18 mouse cellular contexts compared by ENCODE assay signal in genomic region chr2:9970579-9970978, GRCm38 (mm10).
A peak's percentile ranks its signal among the peaks of the same experiment; 100 is the strongest.
DNase-seq lines count a peak whose midpoint lies in the region; ATAC-seq and TF ChIP-seq lines count a peak whose summit lies in the region.
"Had no signal": no experiment of that assay in that cellular context is flagged by ENCODE, and none has a peak within 500 bp of the region (broad histone marks: within the 10 kb centered on the region; RNA-seq: fewer than 3 reads in every experiment).

No protein-coding gene starts in this region.

- DNase-seq in cerebellum, adult 9-10 months, result peak; percentile 26
- DNase-seq in cerebellum, postnatal 4 days (ENCODE audit: low spot score in 2 of 2), result no peak
- DNase-seq in lung, postnatal 0 days (ENCODE audit: low spot score), result peak; percentile 40
- no peak for DNase-seq in lung, postnatal 10 days
- DNase-seq in heart, postnatal 10 days, result peak; percentile 72 to 76
- no peak for DNase-seq in MN1 (ENCODE audit: low spot score)
- DNase-seq in embryo, embryonic 9.5 days (ENCODE audit: extremely low spot score), result no peak
- no peak for DNase-seq in thymus, adult 18-20 months
- DNase-seq: adrenal gland, postnatal 10 days; thymus, postnatal 4 days had no signal

- H3K9ac ChIP-seq in lung, postnatal 0 days (replicated peaks; ENCODE audit: low read depth), result no peak overlapping the region
- H3K9ac ChIP-seq: embryonic facial prominence, embryonic 13.5 days; liver, embryonic 12.5 days; midbrain, embryonic 13.5 days had no signal

- no peaks in the 10 kb centered on the region for H3K36me3 ChIP-seq in lung, postnatal 0 days (ENCODE audit: insufficient read depth, low read length)
- H3K36me3 ChIP-seq: embryonic facial prominence, embryonic 13.5 days; liver, embryonic 12.5 days; midbrain, embryonic 13.5 days had no signal

- intact Hi-C loops in heart, postnatal 10 days (cut with DNase I), result no loop called here

- no peaks in the 10 kb centered on the region for H3K27me3 ChIP-seq in lung, postnatal 0 days (replicated peaks; ENCODE audit: insufficient read depth, low read length)
- H3K27me3 ChIP-seq: CH12.LX; embryonic facial prominence, embryonic 13.5 days; liver, embryonic 12.5 days; midbrain, embryonic 13.5 days had no signal

- TF ChIP-seq EP300 in lung, postnatal 0 days (IDR thresholded peaks at IDR 0.05), result no peak; the same call in 1 of the 2 replicates

- no peak overlapping the region for H3K4me3 ChIP-seq in lung, postnatal 0 days (ENCODE audit: low read depth, low read length)
- H3K4me3 ChIP-seq: embryonic facial prominence, embryonic 13.5 days; left cerebral cortex, adult 2 months; liver, embryonic 12.5 days; midbrain, embryonic 13.5 days had no signal

- peak; percentile 66 for ATAC-seq in lung, postnatal 0 days
- ATAC-seq: forebrain, embryonic 16.5 days; hindbrain, embryonic 16.5 days; intestine, postnatal 0 days; liver, embryonic 12.5 days; midbrain, embryonic 13.5 days had no signal

- no peak overlapping the region for H3K4me2 ChIP-seq in lung, postnatal 0 days (replicated peaks; ENCODE audit: low read depth, low read length)
- H3K4me2 ChIP-seq: embryonic facial prominence, embryonic 13.5 days; liver, embryonic 12.5 days; midbrain, embryonic 13.5 days had no signal

- no peak for TF ChIP-seq CTCF in lung, postnatal 0 days (IDR thresholded peaks at IDR 0.05)

- no peaks in the 10 kb centered on the region for H3K9me3 ChIP-seq in lung, postnatal 0 days (ENCODE audit: low read length)
- H3K9me3 ChIP-seq: embryonic facial prominence, embryonic 13.5 days; liver, embryonic 12.5 days; midbrain, embryonic 13.5 days had no signal

- 65% methylated on average over 3 of the region's 3 CpGs for WGBS in lung, postnatal 0 days

- H3K4me1 ChIP-seq in lung, postnatal 0 days (ENCODE audit: insufficient read depth, low read depth, low read length), result peaks cover 9% of the 10 kb centered on the region; the same call in 1 of the 2 replicates
- H3K4me1 ChIP-seq: embryonic facial prominence, embryonic 13.5 days; midbrain, embryonic 13.5 days had no signal

- H3K27ac ChIP-seq in lung, postnatal 0 days (ENCODE audit: low read length), result 0 out of 2 replicates have a peak overlapping the region, but pooled peaks have one; percentile 1
- H3K27ac ChIP-seq: embryonic facial prominence, embryonic 13.5 days; left cerebral cortex, adult 2 months; liver, embryonic 12.5 days; midbrain, embryonic 13.5 days had no signal

Comparison
In these comparisons a context has a peak if more than half of its experiments do, and no peak if none do; other contexts are left out.
1. DNase-seq: peak in cerebellum, adult 9-10 months (single experiment), lung, postnatal 0 days (single experiment) and heart, postnatal 10 days (2 of 2); none in cerebellum, postnatal 4 days (0 of 2), lung, postnatal 10 days (single experiment), MN1 (single experiment), embryo, embryonic 9.5 days (single experiment) and thymus, adult 18-20 months (0 of 2).